Mouse (Mus musculus) testis, adult 2 months (tissue): Measurements from ENCODE around the gene Plp2.

Experiments used
- CTCF ChIP-seq: fragments of 200-500 bp; IDR thresholded peaks from 2 replicates; pipeline ENCODE4 v1.5.1; 2012; ENCODE audit warnings: low read depth, mild to moderate bottlenecking, inconsistent platforms, low read length, moderate library complexity; ENCODE audit not compliant: control insufficient read depth, insufficient read depth, insufficient replicate concordance
- POLR2A ChIP-seq: fragments of 200-500 bp; IDR thresholded peaks from 2 replicates; pipeline ENCODE4 v1.6.1; 2012; ENCODE audit warnings: low read depth, mild to moderate bottlenecking, inconsistent platforms, low read length, moderate library complexity; ENCODE audit not compliant: control insufficient read depth

DNA sequence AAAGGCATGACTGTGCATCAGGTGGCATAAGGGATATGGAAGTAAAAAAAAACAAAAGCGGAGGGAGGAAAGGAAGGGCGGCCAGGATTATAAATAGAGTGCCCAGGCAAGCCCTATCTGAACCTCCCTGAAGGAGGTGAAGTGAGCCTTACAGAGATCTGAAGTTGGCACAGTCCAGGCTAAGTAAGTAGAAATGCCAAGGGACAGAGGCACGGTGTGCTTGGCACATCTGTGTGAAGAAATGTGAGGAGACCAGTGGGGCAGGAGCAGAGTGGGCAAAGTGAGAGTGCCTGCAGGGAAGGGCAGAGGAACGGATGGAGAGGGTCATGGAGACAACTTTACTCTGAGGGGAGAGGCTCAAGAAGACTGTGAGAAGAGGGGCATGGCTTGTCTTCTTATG, 10.1 kb downstream of the Plp2 start:
- TF ChIP-seq POLR2A: no peak
- TF ChIP-seq CTCF: no peak
